Mouse (Mus musculus) lung, adult 10 weeks (tissue): ENCODE measurements around the gene Nnmt. TPM values are rescaled to one million over a fixed set of nuclear protein-coding genes. Genes with fewer than 3 reads are reported as not detected.

Experiments
- polyA plus RNA-seq: library from polyadenylated mRNA; stranded (reverse); fragments of 350-450 nt; fragmentation: Illumina TruSeq; extraction: RNeasy Lipid Tissue Mini Kit (QIAGEN cat#74804); gene quantifications from one replicate; pipeline ENCODE4 v1.2.3, GENCODE M21; 2014; ENCODE audit warnings: low read depth, low replicate concordance; ENCODE audit not compliant: insufficient read depth

Gene Nnmt
- 25.4 TPM for polyA plus RNA-seq

DNA sequence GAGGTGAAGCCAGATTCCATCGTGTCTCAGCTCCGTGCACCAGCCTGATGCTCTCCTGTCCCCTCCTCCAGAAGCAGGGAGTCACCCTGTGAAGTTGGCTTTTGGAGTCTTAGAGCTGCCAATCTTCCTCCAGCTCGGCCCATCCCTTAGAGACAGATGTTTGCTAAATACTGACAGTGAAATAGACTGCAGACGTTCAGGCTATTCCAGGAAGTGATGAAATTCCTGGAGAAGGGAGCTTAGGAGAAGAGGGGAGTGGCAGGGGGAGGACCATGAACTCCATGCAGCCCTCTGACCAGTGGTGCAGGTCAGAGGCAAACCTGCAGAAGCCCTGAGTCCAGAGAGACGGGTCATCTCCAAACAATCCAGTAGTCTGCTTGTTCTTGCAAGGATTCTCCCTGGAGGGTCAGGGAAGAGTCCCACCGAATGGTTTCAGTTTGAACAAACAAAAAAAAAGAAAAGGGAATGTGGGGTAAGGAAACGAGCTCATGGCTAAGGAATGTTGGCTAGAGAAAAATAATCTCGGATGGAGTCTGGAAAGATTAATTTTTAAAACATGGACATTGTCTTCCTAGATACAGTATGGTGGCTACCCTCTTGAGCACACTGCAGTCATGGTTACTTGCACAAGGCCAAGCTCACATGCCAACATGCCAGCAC, at the start of gene Nnmt:
Gene Nnmt, minus strand, starts transcription at position 215 of the 660 bp plus-strand sequence.

Other genes starting within 250 kb of the Nnmt start
- gene Rexo2, start 124.5 kb downstream of the Nnmt start, polyA plus RNA-seq = 90.4 TPM
- 50.6 TPM for gene Rbm7, start 109.9 kb downstream of the Nnmt start, polyA plus RNA-seq
- gene Gm5617, start 109.7 kb downstream of the Nnmt start, polyA plus RNA-seq = 29.3 TPM
- gene Zbtb16, start 231.1 kb upstream of the Nnmt start, polyA plus RNA-seq = 9.2 TPM